Mouse (Mus musculus): ENCODE results near the gene Smim11.
A peak's percentile ranks its signal among the peaks of the same experiment; 100 is the strongest.

Smim11 gene

GRCm38 (mm10) chr16:92319353-92320109 is 18.4 kb downstream of the Smim11 start:
- DNase-seq (ENCODE audit: low spot score in 2 of 2), result no peak

DNA sequence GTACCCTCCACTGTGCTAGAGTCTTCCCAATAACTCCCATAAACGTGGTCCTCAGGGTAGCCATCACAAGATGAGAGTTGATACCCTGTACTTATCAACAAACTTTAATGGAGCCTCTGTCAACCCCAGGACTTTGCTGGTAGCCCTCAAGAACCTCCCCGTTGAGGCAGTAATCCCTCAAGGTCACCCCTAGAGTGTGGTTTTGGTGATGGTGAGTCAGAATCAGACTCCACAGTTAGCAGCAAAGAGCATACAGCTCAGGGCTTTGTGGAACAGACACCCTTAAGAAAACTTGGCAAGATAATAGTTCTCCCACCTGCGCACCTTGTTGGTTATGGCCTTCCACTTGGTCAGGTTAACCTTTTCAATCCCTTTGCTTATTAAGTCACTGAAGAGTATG is 19.3 kb downstream of the Smim11 start:
- DNase-seq (ENCODE audit: low spot score in 2 of 2), result no peak

DNA sequence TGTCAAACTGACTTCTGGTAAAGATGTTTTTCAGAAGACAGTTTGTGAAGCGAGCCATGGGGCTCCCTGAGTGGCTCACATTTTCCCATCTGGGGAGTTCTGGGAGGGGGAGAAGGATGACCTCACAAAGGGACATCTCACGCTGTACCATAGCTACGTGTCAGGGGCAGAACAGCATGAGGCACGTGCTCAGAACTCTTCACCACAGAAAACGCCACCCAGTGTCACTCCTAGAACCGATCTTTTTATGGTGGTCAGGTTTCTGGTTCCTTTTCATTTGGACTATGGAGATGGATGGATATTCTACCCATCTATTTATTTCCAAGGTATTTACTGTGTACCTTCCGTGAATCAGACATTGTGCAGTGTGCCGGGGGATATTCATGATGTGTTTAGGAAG is 20.3 kb downstream of the Smim11 start, which contains the start of gene Fam243:
Gene Fam243, minus strand, starts transcription at position 101 of the 400 bp plus-strand sequence.
- no peak for DNase-seq (ENCODE audit: low spot score in 2 of 2)

GRCm38 (mm10) chr16:92324309-92325061 is 23.4 kb downstream of the Smim11 start:
- DNase-seq (ENCODE audit: low spot score in 2 of 2), result no peak

DNA sequence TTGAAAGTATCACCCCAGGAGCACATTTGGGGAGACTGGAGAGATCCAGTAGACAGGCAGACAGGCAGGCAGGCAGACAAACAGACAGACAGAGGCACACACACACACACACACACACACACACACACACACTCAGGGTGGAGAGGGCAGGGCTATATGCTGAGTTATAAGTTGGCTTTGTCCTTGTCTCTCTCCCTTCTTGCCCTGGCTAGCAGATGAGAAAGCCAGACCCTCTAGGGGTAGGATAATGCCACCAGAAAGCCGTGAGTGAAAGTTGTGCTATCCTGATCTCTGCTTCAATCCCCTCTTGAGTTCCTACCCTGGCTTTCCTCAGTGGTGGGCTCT is 23.9 kb downstream of the Smim11 start:
- DNase-seq (ENCODE audit: low spot score in 2 of 2), result no peak

- no peak for DNase-seq (ENCODE audit: low spot score in 2 of 2)
Measured at GRCm38 (mm10) chr16:92327911-92328310, 26.8 kb downstream of the Smim11 start.

- no peak for DNase-seq (ENCODE audit: low spot score in 2 of 2)
Measured at GRCm38 (mm10) chr16:92330966-92331365, 29.9 kb downstream of the Smim11 start.

DNA sequence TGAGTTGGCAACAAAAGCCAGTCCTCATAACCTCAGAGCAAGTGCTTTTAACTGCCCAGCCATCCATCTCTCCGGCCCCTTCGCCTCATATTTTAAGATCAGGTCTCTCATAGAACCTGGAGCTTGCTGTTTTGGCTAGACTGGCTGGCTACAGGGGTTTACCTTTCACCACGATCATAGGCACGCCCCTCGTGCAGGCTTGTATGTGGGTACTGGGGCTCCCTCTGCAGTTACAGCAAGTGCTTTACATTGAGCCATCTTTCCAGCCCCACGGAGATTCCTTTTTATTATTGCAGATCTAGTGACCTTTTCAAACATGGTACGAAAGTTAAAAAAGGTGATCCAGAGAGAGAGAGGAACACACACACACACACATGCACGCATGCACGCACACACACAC is 33.5 kb downstream of the Smim11 start:
- DNase-seq (ENCODE audit: low spot score in 2 of 2), result no peak

- DNase-seq (ENCODE audit: low spot score in 2 of 2), result peak in 1 of 2 experiments; percentile 68
Measured at GRCm38 (mm10) chr16:92336280-92336679, 35.2 kb downstream of the Smim11 start.

- peak; percentile 24 to 73 for DNase-seq (ENCODE audit: low spot score in 2 of 2)
Measured at GRCm38 (mm10) chr16:92340612-92341511, 39.8 kb downstream of the Smim11 start.

DNA sequence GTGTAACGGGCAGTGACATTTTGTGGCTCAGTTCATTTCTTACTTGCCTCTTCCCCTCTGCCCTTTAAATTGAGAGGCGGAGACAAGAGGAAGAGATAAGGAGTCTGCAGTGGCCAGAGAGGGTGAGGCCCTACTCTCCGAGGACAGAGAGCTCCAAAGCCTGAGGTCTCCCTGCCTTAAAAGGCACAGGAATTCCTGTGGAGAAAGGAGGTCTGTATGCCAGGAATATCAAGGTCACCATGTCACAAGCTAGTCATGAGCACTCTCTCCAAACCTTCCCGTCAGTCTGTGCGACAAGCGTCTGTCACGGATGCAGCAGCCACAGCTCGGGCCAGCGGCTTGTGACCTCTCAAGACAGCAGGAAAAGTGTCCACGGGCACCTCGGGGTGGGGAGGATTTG is 44.1 kb downstream of the Smim11 start:
- no peak for DNase-seq (ENCODE audit: low spot score in 2 of 2)

GRCm38 (mm10) chr16:92346297-92346916 is 45.3 kb downstream of the Smim11 start:
- peak in 1 of 2 experiments; percentile 33 for DNase-seq (ENCODE audit: low spot score in 2 of 2)

- no peak for DNase-seq (ENCODE audit: low spot score in 2 of 2)
Measured at GRCm38 (mm10) chr16:92348941-92349340, 47.9 kb downstream of the Smim11 start.

GRCm38 (mm10) chr16:92353295-92353694 is 52.2 kb downstream of the Smim11 start:
- no peak for DNase-seq (ENCODE audit: low spot score in 2 of 2)

DNA sequence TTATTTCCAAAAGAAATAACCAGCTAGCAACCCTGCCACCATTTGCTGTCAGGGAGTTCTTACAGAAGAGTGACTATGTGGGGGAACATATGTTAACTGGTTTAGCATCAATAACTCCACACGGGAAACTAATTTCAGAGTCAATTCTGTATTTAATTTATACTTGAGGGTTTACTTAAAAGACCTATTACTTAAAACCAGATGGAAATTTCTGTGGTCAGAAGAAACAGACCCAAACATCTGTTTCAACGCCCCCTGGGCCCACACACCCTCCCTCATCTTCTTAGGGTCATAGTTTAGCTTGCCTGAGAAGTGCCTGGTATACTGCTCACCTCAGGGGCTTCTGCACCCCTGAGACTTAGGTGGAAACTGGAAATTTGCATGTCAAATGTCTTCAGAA is 52.8 kb downstream of the Smim11 start:
- no peak for DNase-seq (ENCODE audit: low spot score in 2 of 2)

- no peak for DNase-seq (ENCODE audit: low spot score in 2 of 2)
Measured at GRCm38 (mm10) chr16:92355366-92355765, 54.3 kb downstream of the Smim11 start.

GRCm38 (mm10) chr16:92355982-92356381 is 54.9 kb downstream of the Smim11 start:
- DNase-seq (ENCODE audit: low spot score in 2 of 2), result no peak

DNA sequence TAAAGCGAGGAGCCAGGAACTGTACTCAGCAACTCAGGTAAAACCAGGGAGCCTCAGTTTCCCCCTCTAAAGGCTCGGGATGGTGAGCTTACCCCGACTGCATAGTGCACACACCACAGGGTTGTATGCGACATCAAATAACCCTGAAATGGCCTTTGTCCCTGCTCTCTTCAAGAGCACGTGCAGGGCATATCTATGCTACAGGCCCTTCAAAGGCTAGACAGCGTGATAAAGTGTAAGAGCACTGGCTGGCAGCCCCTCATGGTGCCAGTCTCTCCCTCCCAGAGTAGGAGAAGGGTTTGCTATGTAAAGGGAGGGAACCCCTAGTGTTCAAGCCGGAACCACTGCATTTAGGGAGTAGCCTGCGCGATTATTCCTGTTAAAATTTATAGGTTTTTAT is 55.9 kb downstream of the Smim11 start:
- no peak for DNase-seq (ENCODE audit: low spot score in 2 of 2)

GRCm38 (mm10) chr16:92357566-92357965 is 56.5 kb downstream of the Smim11 start:
- DNase-seq (ENCODE audit: low spot score in 2 of 2), result no peak

GRCm38 (mm10) chr16:92358734-92359133 is 57.6 kb downstream of the Smim11 start:
- DNase-seq (ENCODE audit: low spot score in 2 of 2), result no peak

GRCm38 (mm10) chr16:92359229-92359628 is 58.1 kb downstream of the Smim11 start, which contains the start of gene Kcne1:
TSS of gene Kcne1 (minus strand) at chr16:92359468.
- no peak for DNase-seq (ENCODE audit: low spot score in 2 of 2)

GRCm38 (mm10) chr16:92360711-92361110 is 59.6 kb downstream of the Smim11 start:
- no peak for DNase-seq (ENCODE audit: low spot score in 2 of 2)

All from frontal cortex, postnatal 10 days (tissue).